Mouse (Mus musculus): ENCODE measurements around the gene Kcnip4. TPM values are rescaled to one million over a fixed set of nuclear protein-coding genes. Genes with fewer than 3 reads are reported as not detected.

Kcnip4 gene
- total and polyA plus RNA-seq, 2 experiments from 2014 or later = 22.6 to 30.1 TPM

- DNase-seq (ENCODE audit: low spot score) = no peak
- no peaks in the 10 kb centered on the region for H3K27me3 ChIP-seq (ENCODE audit: insufficient read depth, low read length)
Observed at GRCm38 (mm10) chr5:48623370-48623769, 901.3 kb downstream of the Kcnip4 start.

GRCm38 (mm10) chr5:48606916-48607315, 917.8 kb downstream of the Kcnip4 start:
- ATAC-seq (ENCODE audit: low FRiP score) (no peak), DNase-seq (ENCODE audit: low spot score) (no peak)
- Histone ChIP-seq H3K4me1 (ENCODE audit: insufficient read depth, low read length) (no peaks in the 10 kb centered on the region), H3K36me3 (ENCODE audit: insufficient read depth, low read length) (no peaks in the 10 kb centered on the region), H3K9me3 (ENCODE audit: low read length) (no peaks in the 10 kb centered on the region), H3K27me3 (ENCODE audit: insufficient read depth, low read length) (no peaks in the 10 kb centered on the region), H3K9ac (replicated peaks; ENCODE audit: low read length, poor library complexity, severe bottlenecking) (no peak overlapping the region), H3K27ac (ENCODE audit: low read depth, low read length) (no peak overlapping the region), H3K4me2 (ENCODE audit: low read depth, low read length, poor library complexity, severe bottlenecking) (no peak overlapping the region), H3K4me3 (ENCODE audit: low read depth, low read length) (no peak overlapping the region)
- no peak for TF ChIP-seq CTCF (IDR thresholded peaks at IDR 0.05)
- 91% methylated on average over 5 of the region's 5 CpGs for WGBS

More at GRCm38 (mm10) chr5:48623370-48623769, 901.3 kb downstream of the Kcnip4 start:
- Histone ChIP-seq H3K4me1 (ENCODE audit: insufficient read depth, low read length) (no peaks in the 10 kb centered on the region), H3K27ac (ENCODE audit: low read depth, low read length) (no peak overlapping the region), H3K9ac (replicated peaks; ENCODE audit: low read length, poor library complexity, severe bottlenecking) (no peak overlapping the region), H3K4me3 (ENCODE audit: low read depth, low read length) (no peak overlapping the region), H3K4me2 (ENCODE audit: low read depth, low read length, poor library complexity, severe bottlenecking) (no peak overlapping the region), H3K9me3 (ENCODE audit: low read length) (no peaks in the 10 kb centered on the region), H3K36me3 (ENCODE audit: insufficient read depth, low read length) (no peaks in the 10 kb centered on the region)
- WGBS = 80% methylated on average over 7 of the region's 7 CpGs
- ATAC-seq (ENCODE audit: low FRiP score) = no peak
- TF ChIP-seq CTCF (IDR thresholded peaks at IDR 0.05) = no peak

- TF ChIP-seq CTCF (IDR thresholded peaks at IDR 0.05) = no peak
- Histone ChIP-seq H3K27me3 (ENCODE audit: insufficient read depth, low read length) (no peaks in the 10 kb centered on the region), H3K27ac (ENCODE audit: low read depth, low read length) (no peak overlapping the region), H3K4me3 (ENCODE audit: low read depth, low read length) (no peak overlapping the region), H3K9ac (replicated peaks; ENCODE audit: low read length, poor library complexity, severe bottlenecking) (no peak overlapping the region), H3K4me2 (ENCODE audit: low read depth, low read length, poor library complexity, severe bottlenecking) (no peak overlapping the region), H3K36me3 (ENCODE audit: insufficient read depth, low read length) (no peaks in the 10 kb centered on the region), H3K4me1 (ENCODE audit: insufficient read depth, low read length) (no peaks in the 10 kb centered on the region), H3K9me3 (ENCODE audit: low read length) (no peaks in the 10 kb centered on the region)
- no peak for DNase-seq (ENCODE audit: low spot score)
- no peak for ATAC-seq (ENCODE audit: low FRiP score)
- 89% methylated on average over 9 of the region's 9 CpGs for WGBS
Observed at GRCm38 (mm10) chr5:48606281-48606680, 918.4 kb downstream of the Kcnip4 start.

- 0 out of 2 replicates have a peak overlapping the region, but pooled peaks have one; percentile 3 for H3K27ac ChIP-seq (ENCODE audit: low read depth, low read length)
- H3K9ac ChIP-seq (replicated peaks; ENCODE audit: low read length, poor library complexity, severe bottlenecking) = peak overlapping the region; percentile 29
- DNase-seq (ENCODE audit: low spot score) (peak; percentile 47), ATAC-seq (ENCODE audit: low FRiP score) (peak; percentile 66)
- H3K27me3 ChIP-seq (ENCODE audit: insufficient read depth, low read length) = no peaks in the 10 kb centered on the region
- H3K9me3 ChIP-seq (ENCODE audit: low read length) = no peaks in the 10 kb centered on the region
- 0 out of 2 replicates have a peak, but pooled peaks have one; percentile 4 for TF ChIP-seq CTCF (IDR thresholded peaks at IDR 0.05)
- H3K36me3 ChIP-seq (ENCODE audit: insufficient read depth, low read length) = no peaks in the 10 kb centered on the region
- H3K4me3 ChIP-seq (ENCODE audit: low read depth, low read length) = peak overlapping the region; percentile 40
- WGBS = under 1% methylated on average over 12 of the region's 12 CpGs
- peak overlapping the region; percentile 59 for H3K4me2 ChIP-seq (ENCODE audit: low read depth, low read length, poor library complexity, severe bottlenecking)
- H3K4me1 ChIP-seq (ENCODE audit: insufficient read depth, low read length) = no peaks in the 10 kb centered on the region
Observed at GRCm38 (mm10) chr5:48599481-48600040, 925.1 kb downstream of the Kcnip4 start.

GRCm38 (mm10) chr5:48588014-48588413, 936.7 kb downstream of the Kcnip4 start:
- Histone ChIP-seq H3K36me3 (ENCODE audit: insufficient read depth, low read length) (no peaks in the 10 kb centered on the region), H3K27ac (ENCODE audit: low read depth, low read length) (no peak overlapping the region), H3K27me3 (ENCODE audit: insufficient read depth, low read length) (no peaks in the 10 kb centered on the region), H3K4me3 (ENCODE audit: low read depth, low read length) (no peak overlapping the region), H3K9ac (replicated peaks; ENCODE audit: low read length, poor library complexity, severe bottlenecking) (no peak overlapping the region), H3K4me2 (ENCODE audit: low read depth, low read length, poor library complexity, severe bottlenecking) (no peak overlapping the region), H3K4me1 (ENCODE audit: insufficient read depth, low read length) (no peaks in the 10 kb centered on the region), H3K9me3 (ENCODE audit: low read length) (no peaks in the 10 kb centered on the region)
- DNase-seq (ENCODE audit: low spot score) = no peak
- no peak for TF ChIP-seq CTCF (IDR thresholded peaks at IDR 0.05)
- ATAC-seq (ENCODE audit: low FRiP score) = no peak

GRCm38 (mm10) chr5:48583431-48583830, 941.3 kb downstream of the Kcnip4 start:
- H3K27me3 ChIP-seq (ENCODE audit: insufficient read depth, low read length) = no peaks in the 10 kb centered on the region
- no peaks in the 10 kb centered on the region for H3K9me3 ChIP-seq (ENCODE audit: low read length)
- DNase-seq (ENCODE audit: low spot score) = no peak
- H3K4me3 ChIP-seq (ENCODE audit: low read depth, low read length) = no peak overlapping the region
- H3K4me1 ChIP-seq (ENCODE audit: insufficient read depth, low read length) = no peaks in the 10 kb centered on the region
- 69% methylated on average over 1 of the region's 1 CpGs for WGBS
- H3K36me3 ChIP-seq (ENCODE audit: insufficient read depth, low read length) = no peaks in the 10 kb centered on the region
- no peak for ATAC-seq (ENCODE audit: low FRiP score)
- H3K4me2 ChIP-seq (ENCODE audit: low read depth, low read length, poor library complexity, severe bottlenecking) = no peak overlapping the region
- no peak overlapping the region for H3K27ac ChIP-seq (ENCODE audit: low read depth, low read length)
- no peak for TF ChIP-seq CTCF (IDR thresholded peaks at IDR 0.05)
- H3K9ac ChIP-seq (replicated peaks; ENCODE audit: low read length, poor library complexity, severe bottlenecking) = no peak overlapping the region

Measured in midbrain, postnatal 0 days (tissue).